Mouse (Mus musculus) erythroblast, embryonic 14.5 days (primary cell): ENCODE results near the gene Vps29.

Experiments used
- GATA1 ChIP-seq: IDR thresholded peaks from 2 replicates; pipeline ENCODE4 v1.6.1; 2012; ENCODE audit warnings: low read length, inconsistent platforms, mixed read lengths
- TAL1 ChIP-seq: IDR thresholded peaks from 3 replicates; pipeline ENCODE4 v1.6.1; 2012; ENCODE audit warnings: low read length, inconsistent platforms, mixed read lengths

DNA sequence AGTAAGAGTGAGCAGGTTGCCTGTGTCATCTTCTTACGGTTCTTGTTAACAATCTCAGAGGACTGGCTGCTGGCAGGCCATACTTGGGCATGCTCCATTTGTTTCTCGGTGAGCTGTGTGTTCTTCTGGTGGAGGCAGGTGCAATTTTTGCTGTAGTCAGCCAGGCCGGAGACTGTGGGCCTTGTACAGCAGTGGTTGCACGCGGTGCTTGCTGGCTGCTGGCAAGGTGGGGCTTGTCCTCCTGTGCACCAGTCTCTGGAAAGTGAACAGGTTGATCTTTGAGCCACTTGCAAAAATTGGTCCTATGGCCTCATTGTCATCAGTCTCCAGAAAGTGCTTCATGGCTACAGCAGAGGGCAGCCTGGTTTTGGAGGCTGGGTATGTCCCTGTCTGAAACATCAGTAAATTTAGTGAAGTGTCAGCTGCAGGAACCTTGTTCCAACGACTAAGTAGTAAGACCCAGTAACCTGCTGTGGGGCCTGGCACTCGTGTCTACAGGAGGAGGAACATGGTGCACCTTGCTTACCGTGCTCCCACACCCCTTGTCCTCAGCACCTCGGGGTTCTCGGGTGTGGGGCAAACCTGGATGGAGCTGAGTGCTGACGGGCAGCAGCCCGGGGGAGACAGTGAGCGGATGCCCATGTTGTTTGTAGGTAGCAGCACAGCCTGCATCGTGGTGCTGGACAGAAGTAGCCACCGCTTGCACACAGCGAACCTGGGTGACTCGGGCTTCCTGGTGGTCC lies 41.1 kb upstream of the Vps29 start:
- TF ChIP-seq TAL1 = no peak
- TF ChIP-seq GATA1 = no peak
